ENCODE assay signal across 8 mouse cellular contexts in genomic region chr9:41475326-41475725, GRCm38 (mm10).
A peak's percentile ranks its signal among the peaks of the same experiment; 100 is the strongest.
DNase-seq lines count a peak whose midpoint lies in the region; ATAC-seq lines count a peak whose summit lies in the region.

No protein-coding gene starts in this region.

- peaks cover 26% of the 10 kb centered on the region for H3K4me1 ChIP-seq in forebrain, embryonic 12.5 days
- H3K4me1 ChIP-seq in hindbrain, embryonic 16.5 days (ENCODE audit: control insufficient read depth, insufficient read depth, low read depth, low read length) = peaks cover 21% of the 10 kb centered on the region
- H3K4me1 ChIP-seq in midbrain, embryonic 14.5 days (ENCODE audit: control insufficient read depth, insufficient read depth, low read length) = peaks cover 16% of the 10 kb centered on the region

- H3K27ac ChIP-seq in forebrain, embryonic 12.5 days = peak overlapping the region; percentile 60; the same call in 1 of the 2 replicates
- no peak overlapping the region; the same call in 1 of the 2 replicates for H3K27ac ChIP-seq in hindbrain, embryonic 16.5 days (ENCODE audit: low read depth, low read length)
- peak overlapping the region; percentile 79; the same call in 1 of the 2 replicates for H3K27ac ChIP-seq in midbrain, embryonic 14.5 days (replicated peaks; ENCODE audit: low read depth, low read length)

- peak; percentile 13; the same call in 1 of the 2 replicates for ATAC-seq in frontal cortex, adult (ENCODE audit: low TSS enrichment)
- ATAC-seq in forebrain, embryonic 12.5 days (ENCODE audit: low FRiP score) = no peak
- ATAC-seq in hindbrain, embryonic 16.5 days = no peak
- ATAC-seq in midbrain, embryonic 14.5 days (ENCODE audit: low FRiP score, low TSS enrichment) = no peak

- H3K9me3 ChIP-seq in forebrain, embryonic 12.5 days = no peaks in the 10 kb centered on the region
- H3K9me3 ChIP-seq in hindbrain, embryonic 16.5 days (ENCODE audit: control insufficient read depth, low read length) = no peaks in the 10 kb centered on the region
- no peaks in the 10 kb centered on the region for H3K9me3 ChIP-seq in midbrain, embryonic 14.5 days (ENCODE audit: control insufficient read depth, low read length)

- peak overlapping the region; percentile 31; the same call in 1 of the 2 replicates for H3K9ac ChIP-seq in forebrain, embryonic 12.5 days
- H3K9ac ChIP-seq in hindbrain, embryonic 16.5 days (ENCODE audit: low read depth, low read length) = peak overlapping the region; percentile 41; the same call in 1 of the 2 replicates
- no peak overlapping the region for H3K9ac ChIP-seq in midbrain, embryonic 14.5 days (replicated peaks; ENCODE audit: low read length)

- no peak for DNase-seq in frontal cortex, postnatal 10 days (ENCODE audit: low spot score in 2 of 2)
- no peak for DNase-seq in midbrain, embryonic 14.5 days
- DNase-seq in cerebellum, adult 9-10 months = no peak
- no peak for DNase-seq in urinary bladder, adult 2 months (ENCODE audit: low spot score)
- no peak for DNase-seq in right cerebral cortex, postnatal 36 days (ENCODE audit: low spot score in 2 of 2)

- WGBS in forebrain, embryonic 12.5 days = 83% methylated on average over 8 of the region's 8 CpGs
- WGBS in hindbrain, embryonic 16.5 days = 66% methylated on average over 8 of the region's 8 CpGs
- WGBS in midbrain, embryonic 14.5 days = 82% methylated on average over 8 of the region's 8 CpGs

- H3K4me2 ChIP-seq in forebrain, embryonic 12.5 days = peak overlapping the region; percentile 39
- H3K4me2 ChIP-seq in hindbrain, embryonic 16.5 days (ENCODE audit: low read length) = peak overlapping the region; percentile 42
- peak overlapping the region; percentile 42 for H3K4me2 ChIP-seq in midbrain, embryonic 14.5 days (ENCODE audit: low read length)

- H3K36me3 ChIP-seq in forebrain, embryonic 12.5 days (replicated peaks) = no peaks in the 10 kb centered on the region
- no peaks in the 10 kb centered on the region for H3K36me3 ChIP-seq in hindbrain, embryonic 16.5 days (ENCODE audit: control insufficient read depth, insufficient read depth, low read length)
- H3K36me3 ChIP-seq in midbrain, embryonic 14.5 days (ENCODE audit: control insufficient read depth, insufficient read depth, low read length) = no peaks in the 10 kb centered on the region

- peak overlapping the region; percentile 14 for H3K4me3 ChIP-seq in forebrain, embryonic 12.5 days (replicated peaks)
- 0 out of 2 replicates have a peak overlapping the region, but pooled peaks have one; percentile 7 for H3K4me3 ChIP-seq in hindbrain, embryonic 16.5 days (ENCODE audit: low read length)
- 0 out of 2 replicates have a peak overlapping the region, but pooled peaks have one; percentile 16 for H3K4me3 ChIP-seq in midbrain, embryonic 14.5 days (replicated peaks; ENCODE audit: low read depth, low read length)

- no peaks in the 10 kb centered on the region for H3K27me3 ChIP-seq in forebrain, embryonic 12.5 days
- H3K27me3 ChIP-seq in hindbrain, embryonic 16.5 days (replicated peaks; ENCODE audit: control insufficient read depth, insufficient read depth, low read length) = no peaks in the 10 kb centered on the region
- H3K27me3 ChIP-seq in midbrain, embryonic 14.5 days (ENCODE audit: control insufficient read depth, insufficient read depth, low read length) = no peaks in the 10 kb centered on the region
